Mouse (Mus musculus): ENCODE results near the gene Plpp3.

The Plpp3 gene

DNA sequence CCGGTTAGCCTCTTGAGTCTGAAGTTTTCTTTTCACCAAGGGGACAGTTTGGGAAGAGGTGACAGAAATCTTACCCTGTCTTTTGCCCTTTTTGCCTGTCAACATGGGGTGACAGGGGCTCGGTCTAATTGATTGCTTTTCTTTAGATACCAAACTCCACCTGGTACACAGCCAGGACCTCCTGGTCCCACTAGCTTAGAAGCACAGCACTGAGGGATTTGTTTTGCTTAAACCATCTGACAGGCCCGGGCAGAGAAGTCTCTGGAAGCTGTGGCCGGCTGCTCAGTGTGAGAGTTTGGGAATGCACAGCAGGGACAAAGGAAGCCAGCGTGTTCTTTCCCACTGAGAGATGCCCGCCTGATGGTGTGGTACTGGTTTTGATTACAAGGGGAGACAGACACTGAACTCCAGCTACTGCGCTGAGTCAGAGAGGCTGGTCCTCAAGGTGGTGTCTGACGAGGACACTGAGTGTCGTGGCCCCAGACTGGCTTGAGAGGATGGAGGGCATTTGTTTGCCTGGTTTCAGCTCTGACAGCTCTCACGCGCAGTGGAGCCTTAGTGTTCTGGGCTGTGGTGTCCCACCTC, 64.2 kb downstream of the Plpp3 start:
- DNase-seq = no peak

DNA sequence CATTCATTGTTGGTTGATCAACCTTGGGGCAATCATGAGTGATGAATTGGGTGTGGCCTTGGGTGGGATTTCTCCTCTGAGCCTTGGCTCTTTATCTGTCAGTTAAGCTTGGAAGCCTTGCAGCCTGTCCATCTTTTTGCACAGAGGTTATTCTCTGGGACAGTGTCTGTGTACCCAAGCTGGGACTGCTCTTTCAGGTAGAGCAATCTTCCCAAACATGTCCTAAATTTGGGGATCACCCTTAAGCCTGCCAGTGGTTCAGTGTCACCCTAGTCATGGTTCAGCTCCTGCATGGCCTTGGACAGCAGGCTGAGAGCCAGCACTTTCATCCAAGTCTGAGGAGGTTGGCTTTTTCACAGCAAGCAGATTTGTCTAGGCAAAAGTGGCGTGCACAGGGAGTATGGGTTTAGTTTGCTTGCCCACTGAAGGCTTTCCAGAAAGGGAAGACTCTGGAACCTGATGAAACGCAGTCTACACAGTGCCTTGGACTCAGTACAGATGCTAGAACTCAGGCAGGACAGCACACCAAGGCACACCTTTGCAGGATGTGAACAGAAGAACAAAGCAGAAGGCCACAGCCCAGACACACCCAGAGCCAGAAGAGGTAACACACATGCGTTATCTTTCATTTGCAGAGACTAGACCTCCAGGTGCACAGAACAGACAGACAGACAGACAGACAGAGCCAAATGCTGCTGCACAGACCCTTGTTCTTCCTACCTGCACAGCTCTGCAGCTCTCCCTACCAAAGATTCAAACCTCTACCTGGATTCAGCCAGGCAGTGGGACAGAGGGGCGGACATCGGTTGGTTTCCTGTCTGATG, 66.2 kb downstream of the Plpp3 start:
- no peak for DNase-seq

DNA sequence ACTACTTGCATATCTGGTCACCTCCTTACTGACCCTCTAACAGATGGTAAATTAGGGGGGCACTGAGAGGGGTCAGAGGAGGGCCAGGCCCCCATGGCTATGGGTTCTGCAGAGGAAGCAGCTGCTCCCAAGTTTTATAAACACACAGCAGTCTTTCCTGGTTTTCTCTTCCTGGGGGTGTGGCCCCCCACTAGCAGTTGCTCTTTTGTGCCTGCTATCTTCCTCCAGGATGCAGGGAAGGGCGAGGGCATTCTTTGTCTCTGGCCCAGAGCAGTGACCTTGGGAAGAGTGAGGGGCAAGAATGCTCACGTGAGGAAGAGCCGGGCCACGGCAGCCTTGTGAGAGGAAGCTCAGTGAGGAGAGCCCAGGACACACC, 66.8 kb downstream of the Plpp3 start:
- no peak for DNase-seq

- DNase-seq = no peak
Measured at GRCm38 (mm10) chr4:105225512-105225911, 68.4 kb downstream of the Plpp3 start.

GRCm38 (mm10) chr4:105226351-105226750, 69.2 kb downstream of the Plpp3 start:
- no peak for DNase-seq

DNA sequence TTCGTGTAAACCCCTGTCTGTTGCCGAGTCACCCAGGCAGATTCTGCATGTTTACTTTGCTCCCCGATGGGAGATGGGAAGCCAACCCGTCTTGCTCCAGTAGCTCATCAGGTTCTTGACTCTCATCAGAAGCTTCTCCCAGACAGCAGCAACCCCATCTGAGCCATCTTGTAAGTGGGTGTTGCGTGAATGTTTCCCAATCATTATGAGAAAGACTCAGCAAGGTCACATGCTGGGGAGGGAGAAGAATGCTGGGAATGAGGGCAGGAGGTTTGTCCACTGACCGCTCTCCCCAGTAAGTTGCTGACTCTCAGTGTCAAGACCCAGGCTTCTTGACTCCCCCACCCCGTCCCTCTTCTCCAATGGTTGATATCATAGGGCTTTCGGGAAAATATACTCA, 73.0 kb downstream of the Plpp3 start:
- DNase-seq = no peak

DNA sequence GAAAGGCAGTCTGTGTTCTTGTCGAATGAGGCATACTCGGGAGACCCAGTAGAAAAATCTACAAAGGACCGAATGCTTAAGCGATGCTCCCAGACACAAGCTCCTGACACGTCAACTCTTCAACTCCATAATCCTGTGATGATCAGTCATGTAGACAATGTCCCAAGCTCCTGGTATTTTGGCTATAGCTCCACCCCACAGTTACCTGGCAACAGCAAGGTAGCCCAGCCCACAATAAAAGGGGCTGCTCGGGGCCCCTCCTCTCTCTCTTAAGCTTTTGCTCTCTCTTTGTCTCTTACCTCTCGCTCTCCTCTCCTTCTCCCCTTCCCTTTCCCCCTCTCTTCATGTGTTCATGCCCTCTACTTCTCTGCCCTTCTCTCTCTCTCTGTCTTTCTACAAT, 83.1 kb downstream of the Plpp3 start:
- no peak for DNase-seq

DNA sequence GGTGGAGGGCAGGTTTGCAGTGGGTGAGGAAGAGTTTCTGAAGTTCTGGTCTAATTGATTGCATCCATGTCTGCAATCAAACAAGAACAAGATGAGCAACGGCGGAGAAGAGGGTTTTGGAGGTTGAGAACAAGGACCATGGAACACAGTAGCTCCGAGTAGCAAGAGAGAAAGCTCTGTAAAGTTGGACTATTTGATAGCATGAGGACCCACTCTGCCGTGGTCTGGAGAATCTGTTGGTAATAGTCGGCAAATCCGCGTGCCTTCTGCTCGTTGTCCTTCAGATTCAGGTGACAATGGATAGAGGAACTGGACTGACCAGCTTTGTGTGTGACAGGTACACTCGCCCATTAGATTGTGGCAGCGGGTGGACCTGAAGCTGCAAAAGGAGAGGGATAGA, 87.8 kb downstream of the Plpp3 start:
- no peak for DNase-seq

- DNase-seq = no peak
Measured at GRCm38 (mm10) chr4:105245479-105245944, 88.4 kb downstream of the Plpp3 start.

DNA sequence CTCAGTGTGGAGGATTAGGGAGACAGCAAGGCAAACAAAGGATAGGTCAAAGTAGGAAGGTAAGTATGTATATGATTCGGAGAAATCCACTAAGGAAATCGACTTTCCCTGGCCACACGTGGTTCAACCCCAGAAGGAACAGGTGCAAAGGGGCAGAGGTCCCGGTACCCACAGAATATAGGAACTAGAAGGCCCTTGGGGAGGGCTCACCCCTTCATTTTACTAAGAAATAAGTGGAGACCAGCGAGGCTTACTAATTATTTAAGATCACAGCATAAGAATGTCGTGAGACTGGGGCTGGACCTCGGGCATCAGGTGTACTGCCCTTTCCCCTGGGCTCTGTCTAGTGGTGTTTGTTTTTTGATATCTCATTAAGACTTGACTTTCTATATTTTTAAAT, 89.2 kb downstream of the Plpp3 start:
- no peak for DNase-seq

DNA sequence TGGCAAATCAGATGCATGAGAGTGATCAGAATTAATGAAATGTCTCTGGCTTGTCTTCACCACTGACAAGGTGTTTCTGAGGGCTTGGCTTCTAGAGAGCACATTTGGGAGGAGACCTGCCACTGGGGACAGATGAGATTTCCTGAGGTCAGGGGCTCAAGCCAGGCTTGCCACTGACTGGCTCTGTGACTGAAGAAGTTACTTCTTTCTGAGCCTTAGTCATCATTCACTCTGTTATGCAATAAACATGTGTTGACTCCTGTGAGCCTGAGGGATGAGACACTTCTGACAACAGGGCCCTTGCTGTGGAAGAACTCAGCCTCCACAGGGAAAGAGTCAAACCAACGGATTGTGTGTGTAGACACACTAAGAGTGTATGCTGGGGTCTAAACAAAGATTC, 91.0 kb downstream of the Plpp3 start:
- DNase-seq = no peak

GRCm38 (mm10) chr4:105249283-105249682, 92.1 kb downstream of the Plpp3 start:
- DNase-seq = no peak

DNA sequence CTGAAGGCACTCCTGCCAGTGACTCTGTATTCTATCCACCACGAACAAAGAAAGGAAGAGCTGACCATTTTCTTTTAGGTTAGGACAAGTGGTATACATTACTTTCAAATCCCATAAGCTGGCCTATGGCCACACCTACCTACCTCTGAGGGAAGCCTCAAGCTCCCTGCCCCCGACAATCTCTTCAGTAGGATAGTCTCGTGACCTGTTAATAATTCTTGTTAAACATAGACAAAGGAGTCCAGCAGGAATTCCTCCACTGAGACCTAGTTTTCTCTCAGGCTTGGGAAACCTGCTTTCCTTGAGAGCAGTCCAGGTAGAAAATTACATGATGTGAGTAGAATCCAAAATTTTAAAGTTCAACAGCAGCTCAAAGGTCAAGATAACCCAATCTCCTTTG, 93.8 kb downstream of the Plpp3 start:
- no peak for DNase-seq

GRCm38 (mm10) chr4:105252044-105252443, 94.9 kb downstream of the Plpp3 start:
- DNase-seq = no peak

- no peak for DNase-seq
Measured at GRCm38 (mm10) chr4:105252571-105253200, 95.5 kb downstream of the Plpp3 start.

- no peak for DNase-seq
Measured at GRCm38 (mm10) chr4:105253453-105254341, 96.5 kb downstream of the Plpp3 start.

GRCm38 (mm10) chr4:105254365-105254764, 97.2 kb downstream of the Plpp3 start:
- no peak for DNase-seq

GRCm38 (mm10) chr4:105255185-105255584, 98.0 kb downstream of the Plpp3 start:
- no peak for DNase-seq

- DNase-seq = no peak
Measured at GRCm38 (mm10) chr4:105257667-105258560, 100.8 kb downstream of the Plpp3 start.

GRCm38 (mm10) chr4:105260385-105260784, 103.2 kb downstream of the Plpp3 start:
- no peak for DNase-seq

DNA sequence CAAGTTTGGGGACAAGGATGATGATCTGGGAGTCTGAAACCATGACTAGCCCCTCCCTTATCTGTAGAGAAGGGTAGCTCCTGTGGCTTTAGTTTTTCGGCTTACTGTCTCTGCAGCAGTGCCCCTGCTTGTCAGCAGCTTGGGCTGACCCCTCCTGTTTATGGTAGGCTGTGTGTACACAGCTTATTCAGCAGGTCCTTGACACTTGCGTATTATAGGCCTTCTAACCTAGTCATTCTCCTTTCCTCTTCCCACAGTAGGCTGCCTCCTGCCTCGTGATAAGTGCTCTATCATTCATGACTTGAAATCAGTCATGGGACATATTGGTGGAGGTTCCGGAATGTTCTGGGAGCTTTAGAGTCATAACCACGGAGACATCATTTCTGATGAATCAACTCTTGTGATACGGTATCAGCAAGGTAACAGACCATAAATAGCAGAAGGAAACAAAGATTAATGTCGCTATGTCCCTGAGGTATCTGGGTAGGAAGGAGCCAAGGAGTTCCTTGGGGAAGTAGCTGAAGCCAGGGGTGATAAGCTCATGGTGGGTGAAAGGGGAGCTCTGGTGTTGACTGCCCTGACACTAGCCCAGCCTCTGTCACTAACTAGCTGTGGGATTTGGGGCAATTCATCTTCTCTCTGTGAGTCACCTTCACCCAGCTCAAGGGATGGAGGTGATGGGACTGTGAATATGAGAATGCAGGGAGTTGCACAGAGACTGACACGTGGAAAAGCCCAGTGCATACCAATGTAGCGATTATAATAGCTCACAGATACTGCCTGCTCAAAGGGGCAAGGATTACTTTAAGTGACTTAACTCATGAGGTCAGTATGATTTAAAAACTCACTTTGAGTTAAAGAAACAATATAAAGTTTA, 104.0 kb downstream of the Plpp3 start:
- no peak for DNase-seq
